Mouse (Mus musculus): ENCODE results near the gene Sft2d2. TPM values are rescaled to one million over a fixed set of nuclear protein-coding genes. Genes with fewer than 3 reads are reported as not detected.

Gene Sft2d2
- polyA plus RNA-seq, 1 experiment from 2014 or later, result 11.8 TPM

DNA sequence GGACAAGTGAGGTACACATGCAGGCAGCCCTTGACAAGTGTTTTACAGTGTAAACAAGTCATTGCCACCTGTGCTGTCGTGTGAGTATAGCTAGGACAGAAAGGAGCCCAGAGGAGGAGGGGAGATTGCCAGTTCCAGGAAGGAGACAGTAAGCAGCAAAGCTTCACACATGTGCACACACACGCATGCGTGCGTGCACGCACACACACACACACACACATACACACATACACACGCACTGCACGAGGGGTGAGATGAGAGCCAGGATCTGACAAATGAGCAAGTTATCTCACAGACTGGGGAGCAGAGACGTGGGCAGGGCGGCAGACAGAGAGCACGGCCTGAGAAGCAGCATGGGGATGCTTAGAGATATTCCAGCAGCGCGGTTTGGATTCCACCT, 7.7 kb downstream of the Sft2d2 start:
- Histone ChIP-seq H3K4me3 (ENCODE audit: low read depth, low read length) (no peak overlapping the region), H3K9me3 (ENCODE audit: control insufficient read depth, low read length) (no peaks in the 10 kb centered on the region), H3K9ac (ENCODE audit: low read length) (no peak overlapping the region), H3K27ac (ENCODE audit: low read depth, low read length) (no peak overlapping the region), H3K4me1 (ENCODE audit: control insufficient read depth, insufficient read depth, low read length) (no peaks in the 10 kb centered on the region), H3K4me2 (ENCODE audit: low read depth) (no peak overlapping the region), H3K36me3 (ENCODE audit: control insufficient read depth, insufficient read depth, low read length) (no peaks in the 10 kb centered on the region), H3K27me3 (ENCODE audit: control insufficient read depth, insufficient read depth, low read length) (no peaks in the 10 kb centered on the region)
- WGBS, result 87% methylated on average over 12 of the region's 12 CpGs
- ATAC-seq (ENCODE audit: insufficient read depth, low FRiP score, low TSS enrichment) (no peak), DNase-seq (ENCODE audit: low spot score) (no peak)

DNA sequence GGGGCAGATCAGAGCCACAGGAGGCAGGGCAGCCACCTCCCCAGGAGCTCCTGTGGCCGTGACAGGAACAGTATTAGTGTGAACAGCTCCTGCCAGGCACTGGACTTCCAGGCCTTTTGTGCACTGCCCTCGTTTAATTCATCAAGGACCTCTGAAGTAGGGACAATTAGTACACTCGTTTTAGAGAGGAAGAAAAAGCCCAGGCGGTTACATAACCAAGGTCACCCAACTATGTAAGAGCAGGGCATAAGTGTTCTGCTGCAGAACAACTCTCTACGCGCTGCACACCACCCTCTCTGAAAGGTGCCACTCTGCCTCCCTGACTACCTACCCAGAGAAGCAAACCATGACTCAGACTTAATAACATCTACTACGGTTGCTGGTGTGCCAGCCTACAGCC, 9.1 kb downstream of the Sft2d2 start:
- H3K4me3 ChIP-seq (ENCODE audit: low read depth, low read length), result no peak overlapping the region
- WGBS, result 70% methylated on average over 7 of the region's 7 CpGs
- H3K4me2 ChIP-seq (ENCODE audit: low read depth), result no peak overlapping the region
- no peaks in the 10 kb centered on the region for H3K27me3 ChIP-seq (ENCODE audit: control insufficient read depth, insufficient read depth, low read length)
- DNase-seq (ENCODE audit: low spot score), result no peak
- H3K4me1 ChIP-seq (ENCODE audit: control insufficient read depth, insufficient read depth, low read length), result no peaks in the 10 kb centered on the region
- no peak for ATAC-seq (ENCODE audit: insufficient read depth, low FRiP score, low TSS enrichment)
- H3K9ac ChIP-seq (ENCODE audit: low read length), result no peak overlapping the region
- H3K36me3 ChIP-seq (ENCODE audit: control insufficient read depth, insufficient read depth, low read length), result no peaks in the 10 kb centered on the region
- H3K9me3 ChIP-seq (ENCODE audit: control insufficient read depth, low read length), result no peaks in the 10 kb centered on the region
- H3K27ac ChIP-seq (ENCODE audit: low read depth, low read length), result no peak overlapping the region

DNA sequence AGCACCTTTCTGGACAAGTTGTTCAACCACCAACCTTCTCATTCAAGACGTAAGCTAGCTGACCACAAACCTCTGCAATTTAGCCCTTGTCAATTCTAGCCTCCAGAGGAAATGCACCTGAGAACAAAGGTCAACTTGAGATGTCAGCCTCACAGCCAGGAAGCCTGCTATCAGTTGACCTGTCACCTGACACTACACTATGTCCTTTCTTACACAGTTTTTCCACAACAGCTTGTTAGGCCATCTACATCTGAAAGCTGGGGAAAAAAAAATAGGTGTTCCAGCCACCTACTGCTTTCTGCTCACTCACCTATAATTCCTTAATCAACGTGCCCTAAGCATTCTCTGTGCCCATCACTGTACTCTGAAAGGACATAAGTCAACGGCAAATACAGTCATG, 10.1 kb downstream of the Sft2d2 start:
- H3K36me3 ChIP-seq (ENCODE audit: control insufficient read depth, insufficient read depth, low read length), result no peaks in the 10 kb centered on the region
- WGBS, result 90% methylated on average over 3 of the region's 3 CpGs
- H3K27ac ChIP-seq (ENCODE audit: low read depth, low read length), result no peak overlapping the region
- H3K4me1 ChIP-seq (ENCODE audit: control insufficient read depth, insufficient read depth, low read length), result no peaks in the 10 kb centered on the region
- no peak overlapping the region for H3K4me2 ChIP-seq (ENCODE audit: low read depth)
- H3K4me3 ChIP-seq (ENCODE audit: low read depth, low read length), result no peak overlapping the region
- H3K9ac ChIP-seq (ENCODE audit: low read length), result no peak overlapping the region
- no peaks in the 10 kb centered on the region for H3K9me3 ChIP-seq (ENCODE audit: control insufficient read depth, low read length)
- no peaks in the 10 kb centered on the region for H3K27me3 ChIP-seq (ENCODE audit: control insufficient read depth, insufficient read depth, low read length)
- no peak for DNase-seq (ENCODE audit: low spot score)
- ATAC-seq (ENCODE audit: insufficient read depth, low FRiP score, low TSS enrichment), result no peak

DNA sequence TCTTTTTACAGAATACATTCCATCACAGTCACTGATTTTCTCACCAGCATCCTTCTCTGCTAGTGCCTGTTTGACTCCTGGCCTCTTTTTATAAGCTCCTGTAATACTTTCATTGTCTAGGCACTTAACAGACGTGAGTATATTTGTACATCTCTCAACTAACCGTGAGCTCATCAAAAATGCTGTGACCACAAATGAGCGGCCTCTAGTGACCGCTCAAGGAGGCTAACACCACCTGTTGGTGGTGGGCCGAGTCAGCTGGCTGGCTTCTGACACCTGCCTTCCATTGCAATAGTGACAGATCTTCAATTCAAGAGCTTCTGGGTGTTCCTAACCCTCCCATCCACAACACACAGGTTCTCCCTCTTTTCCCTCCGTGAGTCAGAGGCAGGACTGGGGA, 10.8 kb downstream of the Sft2d2 start:
- WGBS, result 82% methylated on average over 6 of the region's 6 CpGs

DNA sequence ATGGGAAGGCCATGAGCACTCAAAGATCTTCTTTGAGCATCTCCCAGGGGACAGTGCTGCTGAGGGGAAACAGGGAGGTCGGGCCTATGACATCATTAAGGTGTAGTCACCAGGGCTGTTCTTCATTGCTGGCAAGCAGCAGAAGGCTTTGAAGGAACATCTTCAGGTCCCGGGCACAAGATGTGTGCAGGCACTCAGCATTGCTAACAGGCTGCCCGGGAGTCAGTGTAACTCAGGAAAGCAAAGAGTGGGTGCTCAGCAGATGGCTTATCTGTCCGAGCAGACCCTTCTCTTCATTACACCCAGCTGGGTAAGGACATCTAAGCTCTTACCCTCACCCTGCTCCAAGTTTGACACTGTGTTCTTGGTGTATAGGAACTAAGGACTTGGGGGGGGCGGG, 14.9 kb downstream of the Sft2d2 start:
- Histone ChIP-seq H3K27ac (ENCODE audit: low read depth, low read length) (no peak overlapping the region), H3K9ac (ENCODE audit: low read length) (no peak overlapping the region), H3K27me3 (ENCODE audit: control insufficient read depth, insufficient read depth, low read length) (no peaks in the 10 kb centered on the region), H3K4me3 (ENCODE audit: low read depth, low read length) (no peak overlapping the region), H3K9me3 (ENCODE audit: control insufficient read depth, low read length) (no peaks in the 10 kb centered on the region), H3K4me1 (ENCODE audit: control insufficient read depth, insufficient read depth, low read length) (no peaks in the 10 kb centered on the region), H3K36me3 (ENCODE audit: control insufficient read depth, insufficient read depth, low read length) (no peaks in the 10 kb centered on the region), H3K4me2 (ENCODE audit: low read depth) (no peak overlapping the region)
- WGBS, result 84% methylated on average over 5 of the region's 5 CpGs
- ATAC-seq (ENCODE audit: insufficient read depth, low FRiP score, low TSS enrichment), result no peak
- no peak for DNase-seq (ENCODE audit: low spot score)

More for the DNA sequence above, 10.8 kb downstream of the Sft2d2 start:
- Histone ChIP-seq H3K4me1 (ENCODE audit: control insufficient read depth, insufficient read depth, low read length) (no peaks in the 10 kb centered on the region), H3K4me2 (ENCODE audit: low read depth) (no peak overlapping the region), H3K4me3 (ENCODE audit: low read depth, low read length) (no peak overlapping the region), H3K36me3 (ENCODE audit: control insufficient read depth, insufficient read depth, low read length) (no peaks in the 10 kb centered on the region), H3K9ac (ENCODE audit: low read length) (no peak overlapping the region), H3K27me3 (ENCODE audit: control insufficient read depth, insufficient read depth, low read length) (no peaks in the 10 kb centered on the region), H3K9me3 (ENCODE audit: control insufficient read depth, low read length) (no peaks in the 10 kb centered on the region), H3K27ac (ENCODE audit: low read depth, low read length) (no peak overlapping the region)
- DNase-seq (ENCODE audit: low spot score), result no peak
- no peak for ATAC-seq (ENCODE audit: insufficient read depth, low FRiP score, low TSS enrichment)

DNA sequence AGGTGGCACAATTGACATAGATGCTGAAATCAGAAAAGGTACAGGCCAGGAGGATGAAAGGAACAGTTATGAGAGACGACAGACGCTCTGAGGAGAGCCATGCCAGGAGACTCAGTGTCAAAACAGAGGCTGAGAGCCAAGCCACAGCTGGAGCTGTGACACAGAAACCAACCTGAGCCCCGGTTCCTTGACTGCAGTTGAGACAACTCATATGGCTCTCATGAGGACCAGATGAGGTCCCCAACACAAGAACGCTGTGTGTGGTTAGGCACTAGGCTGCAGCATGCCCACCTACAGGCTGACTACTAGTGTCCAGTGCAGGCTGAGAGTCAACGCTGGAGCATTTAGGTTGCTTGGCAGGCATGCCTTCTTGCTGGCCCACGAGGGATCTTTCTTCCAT, 16.2 kb downstream of the Sft2d2 start:
- ATAC-seq (ENCODE audit: insufficient read depth, low FRiP score, low TSS enrichment), result no peak
- Histone ChIP-seq H3K4me1 (ENCODE audit: control insufficient read depth, insufficient read depth, low read length) (no peaks in the 10 kb centered on the region), H3K27ac (ENCODE audit: low read depth, low read length) (no peak overlapping the region), H3K9me3 (ENCODE audit: control insufficient read depth, low read length) (no peaks in the 10 kb centered on the region), H3K9ac (ENCODE audit: low read length) (no peak overlapping the region), H3K27me3 (ENCODE audit: control insufficient read depth, insufficient read depth, low read length) (no peaks in the 10 kb centered on the region), H3K4me3 (ENCODE audit: low read depth, low read length) (no peak overlapping the region), H3K4me2 (ENCODE audit: low read depth) (no peak overlapping the region), H3K36me3 (ENCODE audit: control insufficient read depth, insufficient read depth, low read length) (no peaks in the 10 kb centered on the region)
- DNase-seq (ENCODE audit: low spot score), result no peak
- WGBS, result 87% methylated on average over 6 of the region's 6 CpGs

DNA sequence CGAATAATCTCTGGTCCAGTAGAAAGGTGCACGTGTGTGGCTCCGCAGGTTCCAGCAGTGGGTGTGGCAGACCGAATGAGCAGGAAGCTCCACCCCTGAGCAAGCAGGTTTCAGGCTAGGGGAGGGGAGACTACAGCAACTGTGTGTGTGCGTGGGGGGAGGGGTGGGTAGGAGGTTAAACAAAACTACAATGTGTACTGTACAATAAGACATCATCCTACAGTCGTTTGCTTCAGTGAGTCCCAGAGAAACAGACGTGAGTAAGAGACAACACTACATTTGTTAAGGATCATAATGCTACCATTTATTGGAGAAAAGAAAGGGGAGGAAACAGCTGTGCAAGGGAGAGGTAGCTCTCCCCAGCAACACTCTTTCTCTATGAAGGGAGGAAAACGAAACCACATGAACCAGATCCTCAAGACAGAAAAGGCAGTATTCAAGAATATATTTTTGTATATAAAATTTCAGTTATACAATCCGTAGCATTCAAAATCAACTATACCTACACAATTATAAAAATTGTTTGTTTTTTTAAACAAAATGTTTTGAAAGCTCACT, 20.1 kb downstream of the Sft2d2 start:
- Histone ChIP-seq H3K9ac (ENCODE audit: low read length) (no peak overlapping the region), H3K9me3 (ENCODE audit: control insufficient read depth, low read length) (no peaks in the 10 kb centered on the region), H3K36me3 (ENCODE audit: control insufficient read depth, insufficient read depth, low read length) (no peaks in the 10 kb centered on the region), H3K4me2 (ENCODE audit: low read depth) (no peak overlapping the region), H3K4me1 (ENCODE audit: control insufficient read depth, insufficient read depth, low read length) (no peaks in the 10 kb centered on the region), H3K27me3 (ENCODE audit: control insufficient read depth, insufficient read depth, low read length) (no peaks in the 10 kb centered on the region), H3K4me3 (ENCODE audit: low read depth, low read length) (no peak overlapping the region), H3K27ac (ENCODE audit: low read depth, low read length) (no peak overlapping the region)
- ATAC-seq (ENCODE audit: insufficient read depth, low FRiP score, low TSS enrichment), result no peak
- 63% methylated on average over 6 of the region's 9 CpGs for WGBS
- DNase-seq (ENCODE audit: low spot score), result no peak

DNA sequence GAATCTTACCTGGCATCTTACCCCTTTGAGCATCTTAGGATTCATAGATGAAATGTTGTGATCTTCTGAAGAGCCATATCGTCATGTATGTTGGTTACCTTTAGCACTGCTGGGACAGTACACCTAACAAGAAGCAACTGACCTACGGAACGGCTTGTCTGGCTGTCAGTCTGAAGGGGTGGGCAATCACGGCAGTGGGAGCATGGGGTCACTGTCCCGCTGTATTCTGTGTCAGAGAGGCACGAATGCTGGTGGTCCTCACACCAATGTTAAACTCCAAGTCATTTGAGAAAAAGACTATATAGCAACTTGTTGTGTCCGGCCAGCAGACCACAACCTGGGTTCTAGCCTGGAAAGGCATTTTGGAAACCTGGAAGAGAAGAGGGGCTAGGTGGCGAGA, 23.0 kb downstream of the Sft2d2 start:
- no peaks in the 10 kb centered on the region for H3K27me3 ChIP-seq (ENCODE audit: control insufficient read depth, insufficient read depth, low read length)
- H3K36me3 ChIP-seq (ENCODE audit: control insufficient read depth, insufficient read depth, low read length), result no peaks in the 10 kb centered on the region
- no peak overlapping the region for H3K4me2 ChIP-seq (ENCODE audit: low read depth)
- 85% methylated on average over 7 of the region's 8 CpGs for WGBS
- no peak overlapping the region for H3K9ac ChIP-seq (ENCODE audit: low read length)
- no peak for DNase-seq (ENCODE audit: low spot score)
- H3K27ac ChIP-seq (ENCODE audit: low read depth, low read length), result no peak overlapping the region
- H3K4me3 ChIP-seq (ENCODE audit: low read depth, low read length), result no peak overlapping the region
- no peaks in the 10 kb centered on the region for H3K4me1 ChIP-seq (ENCODE audit: control insufficient read depth, insufficient read depth, low read length)
- H3K9me3 ChIP-seq (ENCODE audit: control insufficient read depth, low read length), result no peaks in the 10 kb centered on the region
- ATAC-seq (ENCODE audit: insufficient read depth, low FRiP score, low TSS enrichment), result no peak

DNA sequence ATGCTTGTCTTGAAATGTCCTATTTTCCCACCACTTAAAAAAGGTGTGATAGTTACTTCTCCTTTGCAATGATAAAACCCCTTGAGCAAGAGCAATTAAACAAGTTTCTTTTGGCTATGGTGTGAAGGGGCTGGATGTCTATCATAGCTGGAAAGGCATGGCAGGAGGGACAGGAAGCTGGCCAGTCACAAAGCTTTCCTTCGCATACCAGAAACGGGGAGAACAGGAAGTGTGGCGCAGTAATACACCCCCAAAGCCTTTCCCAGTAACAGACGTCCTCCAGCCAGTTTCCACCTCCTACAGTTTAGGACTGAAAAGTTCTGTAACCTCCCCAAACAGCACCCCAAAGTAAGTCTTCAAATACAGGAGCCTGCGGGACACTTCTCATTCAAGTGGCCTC, 24.1 kb downstream of the Sft2d2 start:
- ATAC-seq (ENCODE audit: insufficient read depth, low FRiP score, low TSS enrichment), result no peak

More for the DNA sequence above, 24.1 kb downstream of the Sft2d2 start:
- Histone ChIP-seq H3K27me3 (ENCODE audit: control insufficient read depth, insufficient read depth, low read length) (no peaks in the 10 kb centered on the region), H3K4me3 (ENCODE audit: low read depth, low read length) (no peak overlapping the region), H3K27ac (ENCODE audit: low read depth, low read length) (no peak overlapping the region), H3K4me2 (ENCODE audit: low read depth) (no peak overlapping the region), H3K4me1 (ENCODE audit: control insufficient read depth, insufficient read depth, low read length) (no peaks in the 10 kb centered on the region), H3K9ac (ENCODE audit: low read length) (no peak overlapping the region), H3K36me3 (ENCODE audit: control insufficient read depth, insufficient read depth, low read length) (no peaks in the 10 kb centered on the region), H3K9me3 (ENCODE audit: control insufficient read depth, low read length) (no peaks in the 10 kb centered on the region)
- DNase-seq (ENCODE audit: low spot score), result no peak
- WGBS, result 72% methylated on average over 5 of the region's 5 CpGs

Measured in neural tube, embryonic 11.5 days (tissue).